8 mouse cellular contexts compared by ENCODE assay signal in genomic region chrX:143739171-143739570, GRCm38 (mm10).
DNase-seq lines count a peak whose midpoint lies in the region; ATAC-seq lines count a peak whose summit lies in the region.

No protein-coding gene starts in this region.

- H3K9ac ChIP-seq in neural tube, embryonic 15.5 days (replicated peaks): no peak overlapping the region

- H3K36me3 ChIP-seq in neural tube, embryonic 15.5 days: no peaks in the 10 kb centered on the region

- H3K4me2 ChIP-seq in neural tube, embryonic 15.5 days: no peak overlapping the region

- H3K9me3 ChIP-seq in neural tube, embryonic 15.5 days (replicated peaks): no peaks in the 10 kb centered on the region

- H3K4me1 ChIP-seq in neural tube, embryonic 15.5 days: no peaks in the 10 kb centered on the region

- peak; percentile 3 for DNase-seq in gastrocnemius, adult 18-20 months (ENCODE audit: low spot score)
- no peak for DNase-seq in gastrocnemius, postnatal 25 days
- peak; percentile 19 for DNase-seq in neural tube, embryonic 10.5 days (ENCODE audit: extremely low spot score, low spot score)
- DNase-seq in cerebellum, postnatal 25 days: peak; percentile 20 to 60
- peak; percentile 19 for DNase-seq in kidney, postnatal 14 days
- peak; percentile 10 to 16 for DNase-seq in right cerebral cortex, adult 2 months (ENCODE audit: low spot score in 2 of 2)
- no peak for DNase-seq in yolk sac, embryonic 10.5 days (ENCODE audit: low spot score)

- no peak for ATAC-seq in neural tube, embryonic 15.5 days (ENCODE audit: low FRiP score)

- WGBS in neural tube, embryonic 15.5 days: 19% methylated on average over 2 of the region's 2 CpGs

- no peak overlapping the region for H3K27ac ChIP-seq in neural tube, embryonic 15.5 days (replicated peaks)

- no peak overlapping the region for H3K4me3 ChIP-seq in neural tube, embryonic 15.5 days (replicated peaks)

- H3K27me3 ChIP-seq in neural tube, embryonic 15.5 days (replicated peaks): no peaks in the 10 kb centered on the region; the same call in 1 of the 2 replicates

Comparison
In these comparisons a context has a peak if more than half of its experiments do, and no peak if none do; other contexts are left out.
1. DNase-seq: peak in gastrocnemius, adult 18-20 months (single experiment), neural tube, embryonic 10.5 days (single experiment), cerebellum, postnatal 25 days (2 of 2), kidney, postnatal 14 days (single experiment) and right cerebral cortex, adult 2 months (2 of 2); none in gastrocnemius, postnatal 25 days (single experiment) and yolk sac, embryonic 10.5 days (single experiment).